Comparison of ENCODE assay signal across 1 mouse cellular context in the genomic region with DNA sequence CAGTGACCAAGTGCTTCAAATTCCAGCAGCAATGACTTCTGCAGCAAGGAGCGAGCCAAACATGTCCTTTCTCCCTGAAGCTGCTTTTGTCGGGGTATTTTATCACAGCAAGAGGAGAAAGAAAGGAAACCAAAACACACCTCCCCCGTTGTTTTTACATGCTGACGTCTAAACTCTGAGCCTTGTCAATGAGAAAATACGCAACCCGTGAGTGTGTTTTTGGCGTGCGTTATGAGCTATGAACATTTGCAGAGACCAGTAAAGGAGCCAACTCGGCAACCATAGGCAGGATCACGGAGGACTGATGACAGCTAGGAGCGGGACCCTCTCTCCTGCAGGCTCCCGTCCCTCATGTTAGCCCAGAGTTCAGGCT.
TF ChIP-seq lines count a peak whose summit lies in the region.

No protein-coding gene starts in this region.

TF ChIP-seq in MEL, 35 proteins besides CTCF, POLR2A, EP300 and RAD21 (continued from another document):
- TF ChIP-seq SMC3 (IDR thresholded peaks at IDR 0.05; ENCODE audit: low read depth, low read length) (no peak), ETS1 (IDR thresholded peaks at IDR 0.05; ENCODE audit: low read depth, low read length) (peak; percentile 66), MAZ (IDR thresholded peaks at IDR 0.05; ENCODE audit: low read depth, low read length) (no peak), ZC3H11A (IDR thresholded peaks at IDR 0.05; ENCODE audit: low read depth, low read length) (no peak), KAT2A (conservative IDR thresholded peaks at IDR 0.05; ENCODE audit: low read depth, low read length) (no peak), MEF2A (IDR thresholded peaks at IDR 0.05; ENCODE audit: extremely low read depth, insufficient replicate concordance, low read depth, low read length, poor library complexity, severe bottlenecking) (no peak), E2F4 (IDR thresholded peaks at IDR 0.05; ENCODE audit: borderline replicate concordance, low read depth, low read length) (no peak), GATA1 (IDR thresholded peaks at IDR 0.05; ENCODE audit: low read depth, low read length) (no peak), ELF1 (IDR thresholded peaks at IDR 0.05; ENCODE audit: low read depth, low read length) (no peak), HCFC1 (IDR thresholded peaks at IDR 0.05; ENCODE audit: low read depth, low read length) (peak; percentile 78), BHLHE40 (IDR thresholded peaks at IDR 0.05; ENCODE audit: borderline replicate concordance, low read depth, low read length) (no peak), ZKSCAN1 (IDR thresholded peaks at IDR 0.05; ENCODE audit: low read depth, low read length) (no peak), RCOR1 (IDR thresholded peaks at IDR 0.05; ENCODE audit: low read depth, low read length) (no peak), MYC (IDR thresholded peaks at IDR 0.05; ENCODE audit: low read depth, low read length) (0 out of 2 replicates have a peak, but pooled peaks have one; percentile 4), CHD1 (IDR thresholded peaks at IDR 0.05; ENCODE audit: low read depth, low read length) (no peak), ZNF384 (IDR thresholded peaks at IDR 0.05; ENCODE audit: low read depth, low read length) (no peak), NRF1 (IDR thresholded peaks at IDR 0.05; ENCODE audit: insufficient read depth, low read depth, low read length, poor library complexity, severe bottlenecking) (no peak), ZMIZ1 (IDR thresholded peaks at IDR 0.05; ENCODE audit: low read depth, low read length) (no peak), MYB (IDR thresholded peaks at IDR 0.05; ENCODE audit: low read depth, low read length) (no peak), JUND (IDR thresholded peaks at IDR 0.05; ENCODE audit: low read depth, low read length) (no peak), TCF12 (IDR thresholded peaks at IDR 0.05; ENCODE audit: low read depth, low read length) (0 out of 2 replicates have a peak, but pooled peaks have one; percentile 13)
